Mouse (Mus musculus) liver, embryonic 11.5 days (tissue): ENCODE results near the gene Nyap2. TPM values are rescaled to one million over a fixed set of nuclear protein-coding genes. Genes with fewer than 3 reads are reported as not detected.
"Not testable (repeated sequence)": the region's sequence is repeated elsewhere in the genome, so short reads cannot be mapped to it uniquely, and the experiment has no call there.

Experiments used
- ATAC-seq: fragments of 200-750 bp; cut with Nextera tagmentation; replicated peaks from 2 replicates; pipeline ENCODE4 v1.8.0; 2017; ENCODE audit warnings: moderate number of reproducible peaks, mild to moderate bottlenecking, moderate TSS enrichment, moderate library complexity; ENCODE audit not compliant: low FRiP score
- DNase-seq: peaks from one replicate; pipeline ENCODE4 v3.0.0-alpha.2; 2017; ENCODE audit warnings: low spot score
- H3K27ac ChIP-seq: fragments of 300-500 bp; sonication (generic); 2 replicates; pipeline ENCODE4 v1.5.1; 2014; ENCODE audit warnings: mild to moderate bottlenecking, low read depth, low read length, control low read depth
- H3K27me3 ChIP-seq: fragments of 300-500 bp; sonication (generic); replicated peaks from 2 replicates; pipeline ENCODE4 v1.6.1; 2014; ENCODE audit warnings: low read length, mixed read lengths; ENCODE audit not compliant: control insufficient read depth, insufficient read depth
- H3K36me3 ChIP-seq: fragments of 300-500 bp; sonication (generic); 2 replicates; pipeline ENCODE4 v1.6.1; 2014; ENCODE audit warnings: mild to moderate bottlenecking, low read length, moderate library complexity, mixed read lengths; ENCODE audit not compliant: control insufficient read depth, insufficient read depth
- H3K4me1 ChIP-seq: fragments of 300-500 bp; sonication (generic); replicated peaks from 2 replicates; pipeline ENCODE4 v1.6.1; 2014; ENCODE audit warnings: low read length, mixed read lengths; ENCODE audit not compliant: control insufficient read depth, insufficient read depth
- H3K4me2 ChIP-seq: fragments of 300-500 bp; sonication (generic); 2 replicates; pipeline ENCODE4 v1.6.1; 2014; ENCODE audit warnings: mild to moderate bottlenecking, control low read depth, moderate library complexity
- H3K4me3 ChIP-seq: fragments of 300-500 bp; sonication (generic); 2 replicates; pipeline ENCODE4 v1.5.1; 2014; ENCODE audit warnings: low read depth, low read length, control low read depth
- H3K9ac ChIP-seq: fragments of 300-500 bp; sonication (generic); 2 replicates; pipeline ENCODE4 v1.6.1; 2014; ENCODE audit warnings: low read depth, low read length, control low read depth
- H3K9me3 ChIP-seq: fragments of 300-500 bp; sonication (generic); 2 replicates; pipeline ENCODE4 v1.6.1; 2016; ENCODE audit warnings: low read length, inconsistent platforms, mixed read lengths; ENCODE audit not compliant: control insufficient read depth
- WGBS: fragments of 180-500 bp; shearing (Covaris S2); extraction: QIAGEN DNeasy Blood & Tissue Kit; methylation state at CpG from one replicate; pipeline ENCODE4 v1.1.7; 2014; 5-methylcytosine and 5-hydroxymethylcytosine counted together
- polyA plus RNA-seq: library from polyadenylated mRNA; unstranded; fragments of >200 nt; fragmentation: Nextera tagmentation; extraction: Ambion mirVana; gene quantifications from 2 replicates; pipeline ENCODE4 v1.2.1, GENCODE M21; 2014

Gene Nyap2
- polyA plus RNA-seq, 1 experiment from 2014 or later: not detected

GRCm38 (mm10) chr1:81231759-81232406 lies 155.1 kb downstream of the Nyap2 start:
- H3K4me2 ChIP-seq: no peak overlapping the region
- no peaks in the 10 kb centered on the region for H3K27me3 ChIP-seq
- no peaks in the 10 kb centered on the region for H3K36me3 ChIP-seq
- H3K4me3 ChIP-seq: no peak overlapping the region
- no peaks in the 10 kb centered on the region for H3K4me1 ChIP-seq
- no peak overlapping the region for H3K27ac ChIP-seq
- H3K9ac ChIP-seq: no peak overlapping the region
- no peak for DNase-seq
- 84% methylated on average over 2 of the region's 2 CpGs for WGBS
- no peak for ATAC-seq
- no peaks in the 10 kb centered on the region for H3K9me3 ChIP-seq

- H3K4me3 ChIP-seq, H3K4me1 ChIP-seq, ATAC-seq, H3K9ac ChIP-seq, DNase-seq, H3K9me3 ChIP-seq, H3K27ac ChIP-seq, H3K4me2 ChIP-seq, H3K27me3 ChIP-seq, H3K36me3 ChIP-seq: not testable (repeated sequence)
- WGBS: 81% methylated on average over 5 of the region's 5 CpGs
Observed at GRCm38 (mm10) chr1:81232407-81232789, 155.6 kb downstream of the Nyap2 start.

GRCm38 (mm10) chr1:81248447-81249205 lies 171.9 kb downstream of the Nyap2 start:
- Histone ChIP-seq H3K4me2 (no peak overlapping the region), H3K9me3 (no peaks in the 10 kb centered on the region), H3K36me3 (no peaks in the 10 kb centered on the region), H3K4me3 (no peak overlapping the region), H3K27me3 (no peaks in the 10 kb centered on the region), H3K9ac (no peak overlapping the region), H3K4me1 (no peaks in the 10 kb centered on the region), H3K27ac (no peak overlapping the region)
- WGBS: 74% methylated on average over 3 of the region's 3 CpGs
- no peak for DNase-seq
- no peak for ATAC-seq

- WGBS: 84% methylated on average over 11 of the region's 11 CpGs
- no peak overlapping the region for H3K4me2 ChIP-seq
- DNase-seq (no peak), ATAC-seq (no peak)
- no peaks in the 10 kb centered on the region for H3K27me3 ChIP-seq
- no peak overlapping the region for H3K27ac ChIP-seq
- H3K4me3 ChIP-seq: no peak overlapping the region
- H3K9me3 ChIP-seq: no peaks in the 10 kb centered on the region
- H3K4me1 ChIP-seq: no peaks in the 10 kb centered on the region
- no peak overlapping the region for H3K9ac ChIP-seq
- no peaks in the 10 kb centered on the region for H3K36me3 ChIP-seq
Observed at GRCm38 (mm10) chr1:81250068-81250467, 173.3 kb downstream of the Nyap2 start.

- no peaks in the 10 kb centered on the region for H3K36me3 ChIP-seq
- H3K27ac ChIP-seq: no peak overlapping the region
- no peak overlapping the region for H3K4me2 ChIP-seq
- no peaks in the 10 kb centered on the region for H3K9me3 ChIP-seq
- WGBS: 72% methylated on average over 3 of the region's 3 CpGs
- DNase-seq (no peak), ATAC-seq (no peak)
- no peak overlapping the region for H3K9ac ChIP-seq
- no peaks in the 10 kb centered on the region for H3K27me3 ChIP-seq
- no peaks in the 10 kb centered on the region for H3K4me1 ChIP-seq
- H3K4me3 ChIP-seq: no peak overlapping the region
Observed at GRCm38 (mm10) chr1:81266441-81266840, 189.7 kb downstream of the Nyap2 start.

GRCm38 (mm10) chr1:81280978-81281377 lies 204.2 kb downstream of the Nyap2 start:
- 44% methylated on average over 9 of the region's 9 CpGs for WGBS
- no peaks in the 10 kb centered on the region for H3K4me1 ChIP-seq
- H3K4me2 ChIP-seq: no peak overlapping the region
- H3K27ac ChIP-seq: no peak overlapping the region
- no peak for DNase-seq
- no peaks in the 10 kb centered on the region for H3K36me3 ChIP-seq
- no peak for ATAC-seq
- no peak overlapping the region for H3K4me3 ChIP-seq
- no peak overlapping the region for H3K9ac ChIP-seq
- no peaks in the 10 kb centered on the region for H3K27me3 ChIP-seq
- no peaks in the 10 kb centered on the region for H3K9me3 ChIP-seq

- no peaks in the 10 kb centered on the region for H3K36me3 ChIP-seq
- no peaks in the 10 kb centered on the region for H3K27me3 ChIP-seq
- no peak overlapping the region for H3K4me3 ChIP-seq
- ATAC-seq: no peak
- no peak for DNase-seq
- H3K9ac ChIP-seq: no peak overlapping the region
- H3K4me2 ChIP-seq: no peak overlapping the region
- no peak overlapping the region for H3K27ac ChIP-seq
- H3K9me3 ChIP-seq: no peaks in the 10 kb centered on the region
- WGBS: 62% methylated on average over 3 of the region's 3 CpGs
- H3K4me1 ChIP-seq: no peaks in the 10 kb centered on the region
Observed at GRCm38 (mm10) chr1:81285633-81286032, 208.9 kb downstream of the Nyap2 start.

GRCm38 (mm10) chr1:81287088-81287487 lies 210.3 kb downstream of the Nyap2 start:
- H3K27me3 ChIP-seq: no peaks in the 10 kb centered on the region
- H3K4me3 ChIP-seq: no peak overlapping the region
- no peaks in the 10 kb centered on the region for H3K4me1 ChIP-seq
- DNase-seq: no peak
- no peak overlapping the region for H3K27ac ChIP-seq
- no peak overlapping the region for H3K4me2 ChIP-seq
- no peaks in the 10 kb centered on the region for H3K36me3 ChIP-seq
- no peaks in the 10 kb centered on the region for H3K9me3 ChIP-seq
- H3K9ac ChIP-seq: no peak overlapping the region
- ATAC-seq: no peak

- H3K36me3 ChIP-seq: no peaks in the 10 kb centered on the region
- ATAC-seq (no peak), DNase-seq (no peak)
- 51% methylated on average over 4 of the region's 4 CpGs for WGBS
- no peak overlapping the region for H3K4me3 ChIP-seq
- no peaks in the 10 kb centered on the region for H3K27me3 ChIP-seq
- no peak overlapping the region for H3K4me2 ChIP-seq
- no peaks in the 10 kb centered on the region for H3K9me3 ChIP-seq
- H3K9ac ChIP-seq: no peak overlapping the region
- H3K27ac ChIP-seq: no peak overlapping the region
- H3K4me1 ChIP-seq: no peaks in the 10 kb centered on the region
Observed at GRCm38 (mm10) chr1:81300735-81301134, 224.0 kb downstream of the Nyap2 start.
